In the genomic region with DNA sequence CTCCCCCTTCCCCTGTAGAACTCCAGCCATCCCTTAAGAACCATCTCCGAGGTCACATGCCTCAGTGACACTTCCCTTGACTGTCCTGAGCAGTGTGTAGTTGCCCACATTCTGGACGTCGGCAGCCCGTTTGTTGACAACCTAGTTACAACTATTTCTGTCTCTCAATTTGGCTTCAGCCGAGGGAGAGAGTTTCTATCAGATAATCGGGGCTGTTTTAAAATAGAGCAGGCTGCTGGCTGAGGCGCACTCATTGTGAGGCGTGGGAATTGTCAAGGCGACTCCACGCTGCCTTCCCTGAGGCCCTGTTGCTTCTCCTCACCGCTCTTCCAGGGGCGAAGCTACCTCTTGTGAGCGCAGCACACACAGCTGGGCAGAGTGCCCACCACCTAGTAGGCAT, we compare ENCODE assay signal across 10 mouse cellular contexts.
A peak's percentile ranks its signal among the peaks of the same experiment; 100 is the strongest.
DNase-seq lines count a peak whose midpoint lies in the region; ATAC-seq lines count a peak whose summit lies in the region.
"Had no signal": no experiment of that assay in that cellular context is flagged by ENCODE, and none has a peak within 500 bp of the region (broad histone marks: within the 10 kb centered on the region; RNA-seq: fewer than 3 reads in every experiment).

No protein-coding gene starts in this region.

- H3K9me3 ChIP-seq in heart, embryonic 16.5 days (replicated peaks; ENCODE audit: control insufficient read depth, low read length): no peaks in the 10 kb centered on the region
- H3K9me3 ChIP-seq: midbrain, embryonic 12.5 days had no signal

- H3K36me3 ChIP-seq in heart, embryonic 16.5 days (ENCODE audit: control insufficient read depth, insufficient read depth): 0 out of 2 replicates have a peak, but pooled peaks cover 4% of the 10 kb centered on the region
- H3K36me3 ChIP-seq: midbrain, embryonic 12.5 days had no signal

- ATAC-seq in heart, embryonic 16.5 days (replicated peaks; ENCODE audit: extremely low read depth, insufficient read depth, low FRiP score): peak; percentile 81

- 21% methylated on average over 13 of the region's 13 CpGs for WGBS in heart, embryonic 16.5 days

- DNase-seq in layer of hippocampus, adult 11-12 months (ENCODE audit: low spot score): peak; percentile 18
- no peak for DNase-seq in layer of hippocampus, postnatal 36 days
- peak; percentile 33 to 44 for DNase-seq in frontal cortex, adult 2 months (ENCODE audit: extremely low spot score in 1 of 2, low spot score in 1 of 2)
- DNase-seq in right cerebral cortex, adult 2 months (ENCODE audit: low spot score in 2 of 2): peak; percentile 56 to 57
- DNase-seq in kidney, adult 8-10 months: no peak
- no peak for DNase-seq in retina, embryonic 14.5 days (ENCODE audit: low spot score)
- no peak for DNase-seq in embryo, embryonic 11 days
- DNase-seq: kidney, adult 9 months had no signal

- H3K4me1 ChIP-seq in heart, embryonic 16.5 days (ENCODE audit: control insufficient read depth, insufficient read depth, low read length): peaks cover 18% of the 10 kb centered on the region
- H3K4me1 ChIP-seq: midbrain, embryonic 12.5 days had no signal

- H3K27me3 ChIP-seq in heart, embryonic 16.5 days (ENCODE audit: control insufficient read depth, insufficient read depth, low read length): no peaks in the 10 kb centered on the region
- H3K27me3 ChIP-seq: midbrain, embryonic 12.5 days had no signal

- peak overlapping the region; percentile 10; the same call in 1 of the 2 replicates for H3K4me2 ChIP-seq in heart, embryonic 16.5 days (ENCODE audit: low read depth, low read length)
- H3K4me2 ChIP-seq: midbrain, embryonic 12.5 days had no signal

- no peak overlapping the region for H3K9ac ChIP-seq in heart, embryonic 16.5 days (ENCODE audit: low read length)
- H3K9ac ChIP-seq: midbrain, embryonic 12.5 days had no signal

- no peak overlapping the region for H3K4me3 ChIP-seq in heart, embryonic 16.5 days (ENCODE audit: low read length)
- H3K4me3 ChIP-seq: midbrain, embryonic 12.5 days had no signal

- H3K27ac ChIP-seq in heart, embryonic 16.5 days (ENCODE audit: low read length): peak overlapping the region; percentile 94
- H3K27ac ChIP-seq: midbrain, embryonic 12.5 days had no signal

Comparison
In these comparisons a context has a peak if more than half of its experiments do, and no peak if none do; other contexts are left out.
1. DNase-seq: peak in layer of hippocampus, adult 11-12 months (single experiment), frontal cortex, adult 2 months (2 of 2) and right cerebral cortex, adult 2 months (2 of 2); none in layer of hippocampus, postnatal 36 days (0 of 2), kidney, adult 8-10 months (0 of 2), retina, embryonic 14.5 days (single experiment) and embryo, embryonic 11 days (single experiment).